Mouse (Mus musculus): ENCODE results near the gene Olfr1220. TPM values are rescaled to one million over a fixed set of nuclear protein-coding genes. Genes with fewer than 3 reads are reported as not detected.

Gene Olfr1220
- polyA plus RNA-seq (2014; fragmentation: Nextera tagmentation; extraction: Ambion mirVana): not detected in 2 replicates

DNA sequence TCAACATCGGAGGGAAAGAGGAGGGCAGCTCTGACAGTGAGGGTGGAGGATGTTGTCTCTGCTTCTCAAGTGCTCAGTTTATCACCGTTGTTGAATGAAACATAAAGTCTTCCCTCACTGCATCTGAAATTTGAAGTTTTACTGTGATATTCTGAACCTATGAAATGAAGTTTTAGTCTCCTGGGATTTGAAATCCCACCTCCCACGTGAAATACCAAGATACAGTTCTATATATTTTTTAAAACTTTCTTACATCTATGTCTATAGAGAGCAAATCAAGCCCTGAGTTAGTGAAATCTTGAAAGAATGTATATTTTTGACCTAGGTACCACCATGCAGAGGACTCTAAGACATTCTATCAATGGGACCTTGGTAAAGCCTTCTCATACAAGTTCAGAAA lies at the start of gene Olfr1220:
Olfr1220 (minus strand) TSS at position 101 of the 400 bp plus-strand sequence.
- Histone ChIP-seq H3K36me3 (ENCODE audit: control insufficient read depth, insufficient read depth, low read length) (no peaks in the 10 kb centered on the region), H3K4me2 (ENCODE audit: low read length) (no peak within 1 kb of the TSS), H3K4me1 (ENCODE audit: control insufficient read depth, insufficient read depth, low read length) (no peaks in the 10 kb centered on the region), H3K27ac (replicated peaks; ENCODE audit: low read depth, low read length) (no peak within 1 kb of the TSS), H3K4me3 (replicated peaks; ENCODE audit: low read depth, low read length) (no peak within 1 kb of the TSS), H3K27me3 (ENCODE audit: control insufficient read depth, insufficient read depth, low read length) (no peaks in the 10 kb centered on the region), H3K9me3 (ENCODE audit: control insufficient read depth, low read length) (no peaks in the 10 kb centered on the region), H3K9ac (replicated peaks; ENCODE audit: low read length) (no peak within 1 kb of the TSS)
- WGBS: 78% methylated on average over 3 of the region's 3 CpGs
- ATAC-seq (ENCODE audit: low FRiP score, low TSS enrichment): no peak
- no peak for DNase-seq

DNA sequence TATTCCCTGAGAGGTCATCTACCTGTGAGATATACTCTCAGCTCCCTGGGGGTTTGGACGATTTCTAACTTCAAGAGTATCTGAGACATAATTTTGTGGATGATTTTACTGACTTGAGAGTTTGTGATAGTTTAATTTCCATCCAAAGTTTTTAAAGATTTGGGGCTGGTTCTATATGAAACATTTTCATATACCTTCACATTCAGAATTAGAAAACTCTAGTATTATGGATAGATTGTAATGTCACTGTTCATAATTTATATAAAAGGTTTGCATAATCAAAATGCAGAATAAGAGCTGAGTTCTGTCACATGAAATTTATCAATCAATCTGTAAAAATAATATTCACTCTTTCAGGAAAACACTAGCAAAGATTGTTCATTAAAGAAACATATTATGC lies 44.8 kb upstream of the Olfr1220 start, which contains the start of gene Olfr1223:
Olfr1223 (minus strand) TSS at position 101 of the 400 bp plus-strand sequence.
- H3K4me2 ChIP-seq (ENCODE audit: low read length): no peak within 1 kb of the TSS
- H3K27me3 ChIP-seq (ENCODE audit: control insufficient read depth, insufficient read depth, low read length): no peaks in the 10 kb centered on the region
- 79% methylated on average over 1 of the region's 1 CpGs for WGBS
- H3K36me3 ChIP-seq (ENCODE audit: control insufficient read depth, insufficient read depth, low read length): no peaks in the 10 kb centered on the region
- H3K9ac ChIP-seq (replicated peaks; ENCODE audit: low read length): no peak within 1 kb of the TSS
- DNase-seq (no peak), ATAC-seq (ENCODE audit: low FRiP score, low TSS enrichment) (no peak)
- no peaks in the 10 kb centered on the region for H3K9me3 ChIP-seq (ENCODE audit: control insufficient read depth, low read length)
- H3K4me1 ChIP-seq (ENCODE audit: control insufficient read depth, insufficient read depth, low read length): no peaks in the 10 kb centered on the region
- H3K4me3 ChIP-seq (replicated peaks; ENCODE audit: low read depth, low read length): no peak within 1 kb of the TSS
- H3K27ac ChIP-seq (replicated peaks; ENCODE audit: low read depth, low read length): no peak within 1 kb of the TSS

GRCm38 (mm10) chr2:89132954-89133353 lies 26.3 kb upstream of the Olfr1220 start, which contains the start of gene Olfr1222:
Gene Olfr1222 (minus strand): TSS chr2:89133054.
- Histone ChIP-seq H3K36me3 (ENCODE audit: control insufficient read depth, insufficient read depth, low read length) (no peaks in the 10 kb centered on the region), H3K4me1 (ENCODE audit: control insufficient read depth, insufficient read depth, low read length) (no peaks in the 10 kb centered on the region), H3K4me2 (ENCODE audit: low read length) (no peak within 1 kb of the TSS), H3K27ac (replicated peaks; ENCODE audit: low read depth, low read length) (no peak within 1 kb of the TSS), H3K27me3 (ENCODE audit: control insufficient read depth, insufficient read depth, low read length) (no peaks in the 10 kb centered on the region), H3K9ac (replicated peaks; ENCODE audit: low read length) (no peak within 1 kb of the TSS), H3K4me3 (replicated peaks; ENCODE audit: low read depth, low read length) (no peak within 1 kb of the TSS), H3K9me3 (ENCODE audit: control insufficient read depth, low read length) (no peaks in the 10 kb centered on the region)
- WGBS: 85% methylated on average over 3 of the region's 3 CpGs
- DNase-seq: no peak
- ATAC-seq (ENCODE audit: low FRiP score, low TSS enrichment): no peak

GRCm38 (mm10) chr2:89117183-89117582 lies 10.5 kb upstream of the Olfr1220 start, which contains the start of gene Olfr1221:
Gene Olfr1221 (minus strand): TSS chr2:89117283.
- no peak within 1 kb of the TSS for H3K4me2 ChIP-seq (ENCODE audit: low read length)
- H3K4me1 ChIP-seq (ENCODE audit: control insufficient read depth, insufficient read depth, low read length): no peaks in the 10 kb centered on the region
- 96% methylated on average over 2 of the region's 2 CpGs for WGBS
- no peaks in the 10 kb centered on the region for H3K27me3 ChIP-seq (ENCODE audit: control insufficient read depth, insufficient read depth, low read length)
- DNase-seq (no peak), ATAC-seq (ENCODE audit: low FRiP score, low TSS enrichment) (no peak)
- no peak within 1 kb of the TSS for H3K27ac ChIP-seq (replicated peaks; ENCODE audit: low read depth, low read length)
- H3K4me3 ChIP-seq (replicated peaks; ENCODE audit: low read depth, low read length): no peak within 1 kb of the TSS
- H3K36me3 ChIP-seq (ENCODE audit: control insufficient read depth, insufficient read depth, low read length): no peaks in the 10 kb centered on the region
- no peak within 1 kb of the TSS for H3K9ac ChIP-seq (replicated peaks; ENCODE audit: low read length)
- H3K9me3 ChIP-seq (ENCODE audit: control insufficient read depth, low read length): no peaks in the 10 kb centered on the region

DNA sequence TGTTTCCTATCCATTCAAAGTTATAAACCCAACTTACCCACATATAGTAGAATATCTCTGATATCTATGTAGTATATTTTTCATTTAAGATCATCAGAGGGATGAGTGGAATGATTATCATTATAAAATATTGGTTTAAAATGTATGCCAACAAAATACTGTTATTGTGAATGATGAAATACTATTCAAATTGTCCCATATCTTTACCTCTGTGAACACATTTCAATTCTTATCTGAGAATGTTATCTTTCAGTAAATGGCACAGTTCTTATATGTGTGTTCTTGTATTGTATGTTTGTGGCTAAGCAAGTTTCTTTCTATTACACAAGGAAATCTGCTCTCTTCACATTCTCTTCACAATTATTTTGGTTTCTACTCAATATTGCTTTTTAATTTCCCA lies 984 bp downstream of the Olfr1220 start:
- ATAC-seq (ENCODE audit: low FRiP score, low TSS enrichment) (no peak), DNase-seq (no peak)
- Histone ChIP-seq H3K4me1 (ENCODE audit: control insufficient read depth, insufficient read depth, low read length) (no peaks in the 10 kb centered on the region), H3K9me3 (ENCODE audit: control insufficient read depth, low read length) (no peaks in the 10 kb centered on the region), H3K36me3 (ENCODE audit: control insufficient read depth, insufficient read depth, low read length) (no peaks in the 10 kb centered on the region), H3K4me3 (replicated peaks; ENCODE audit: low read depth, low read length) (no peak overlapping the region), H3K4me2 (ENCODE audit: low read length) (no peak overlapping the region), H3K9ac (replicated peaks; ENCODE audit: low read length) (no peak overlapping the region), H3K27me3 (ENCODE audit: control insufficient read depth, insufficient read depth, low read length) (no peaks in the 10 kb centered on the region), H3K27ac (replicated peaks; ENCODE audit: low read depth, low read length) (no peak overlapping the region)

GRCm38 (mm10) chr2:89093848-89094247 lies 12.8 kb downstream of the Olfr1220 start:
- ATAC-seq (ENCODE audit: low FRiP score, low TSS enrichment) (no peak), DNase-seq (no peak)
- Histone ChIP-seq H3K4me1 (ENCODE audit: control insufficient read depth, insufficient read depth, low read length) (no peaks in the 10 kb centered on the region), H3K27me3 (ENCODE audit: control insufficient read depth, insufficient read depth, low read length) (no peaks in the 10 kb centered on the region), H3K27ac (replicated peaks; ENCODE audit: low read depth, low read length) (no peak overlapping the region), H3K36me3 (ENCODE audit: control insufficient read depth, insufficient read depth, low read length) (no peaks in the 10 kb centered on the region), H3K9me3 (ENCODE audit: control insufficient read depth, low read length) (no peaks in the 10 kb centered on the region), H3K9ac (replicated peaks; ENCODE audit: low read length) (no peak overlapping the region), H3K4me3 (replicated peaks; ENCODE audit: low read depth, low read length) (no peak overlapping the region), H3K4me2 (ENCODE audit: low read length) (no peak overlapping the region)
- 92% methylated on average over 1 of the region's 1 CpGs for WGBS

- no peak for DNase-seq
- Histone ChIP-seq H3K4me1 (ENCODE audit: control insufficient read depth, insufficient read depth, low read length) (no peaks in the 10 kb centered on the region), H3K9ac (replicated peaks; ENCODE audit: low read length) (no peak within 1 kb of the TSS), H3K4me3 (replicated peaks; ENCODE audit: low read depth, low read length) (no peak within 1 kb of the TSS), H3K36me3 (ENCODE audit: control insufficient read depth, insufficient read depth, low read length) (no peaks in the 10 kb centered on the region), H3K27ac (replicated peaks; ENCODE audit: low read depth, low read length) (no peak within 1 kb of the TSS), H3K27me3 (ENCODE audit: control insufficient read depth, insufficient read depth, low read length) (no peaks in the 10 kb centered on the region), H3K4me2 (ENCODE audit: low read length) (no peak within 1 kb of the TSS), H3K9me3 (ENCODE audit: control insufficient read depth, low read length) (no peaks in the 10 kb centered on the region)
- 60% methylated on average over 1 of the region's 1 CpGs for WGBS
- ATAC-seq (ENCODE audit: low FRiP score, low TSS enrichment): no peak
These were observed 23.2 kb downstream of the Olfr1220 start, which contains the start of gene Olfr1219 for GRCm38 (mm10) chr2:89083413-89083812. Gene Olfr1219 (minus strand): TSS chr2:89083513.

GRCm38 (mm10) chr2:89081487-89081886 lies 25.1 kb downstream of the Olfr1220 start:
- Histone ChIP-seq H3K27ac (replicated peaks; ENCODE audit: low read depth, low read length) (no peak overlapping the region), H3K4me3 (replicated peaks; ENCODE audit: low read depth, low read length) (no peak overlapping the region), H3K9ac (replicated peaks; ENCODE audit: low read length) (no peak overlapping the region), H3K4me1 (ENCODE audit: control insufficient read depth, insufficient read depth, low read length) (no peaks in the 10 kb centered on the region), H3K36me3 (ENCODE audit: control insufficient read depth, insufficient read depth, low read length) (no peaks in the 10 kb centered on the region), H3K4me2 (ENCODE audit: low read length) (no peak overlapping the region), H3K9me3 (ENCODE audit: control insufficient read depth, low read length) (no peaks in the 10 kb centered on the region), H3K27me3 (ENCODE audit: control insufficient read depth, insufficient read depth, low read length) (no peaks in the 10 kb centered on the region)
- DNase-seq (no peak), ATAC-seq (ENCODE audit: low FRiP score, low TSS enrichment) (no peak)

DNA sequence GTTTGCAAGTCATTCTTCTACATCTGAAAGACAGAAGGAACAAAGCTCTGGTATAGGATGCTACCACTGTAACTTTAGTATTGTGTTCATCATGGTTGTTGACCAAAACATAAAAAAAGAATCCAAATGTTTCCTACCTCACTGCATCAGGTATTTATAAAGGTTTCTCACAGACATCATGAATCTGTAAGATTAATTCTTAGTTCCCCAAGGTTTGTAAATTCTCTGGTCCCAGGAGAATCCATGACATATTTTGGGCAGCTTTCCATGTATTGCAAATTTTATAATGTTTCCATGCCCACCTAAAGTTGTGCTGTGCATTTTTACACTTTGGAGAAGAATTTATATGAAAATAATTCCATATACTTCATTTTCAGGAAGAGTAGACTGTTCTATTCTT lies 45.5 kb downstream of the Olfr1220 start, which contains the start of gene Olfr1218:
Olfr1218 (minus strand) TSS at position 101 of the 400 bp plus-strand sequence.
- ATAC-seq (ENCODE audit: low FRiP score, low TSS enrichment) (no peak), DNase-seq (no peak)
- Histone ChIP-seq H3K4me2 (ENCODE audit: low read length) (no peak within 1 kb of the TSS), H3K27ac (replicated peaks; ENCODE audit: low read depth, low read length) (no peak within 1 kb of the TSS), H3K9me3 (ENCODE audit: control insufficient read depth, low read length) (no peaks in the 10 kb centered on the region), H3K4me1 (ENCODE audit: control insufficient read depth, insufficient read depth, low read length) (no peaks in the 10 kb centered on the region), H3K36me3 (ENCODE audit: control insufficient read depth, insufficient read depth, low read length) (no peaks in the 10 kb centered on the region), H3K4me3 (replicated peaks; ENCODE audit: low read depth, low read length) (no peak within 1 kb of the TSS), H3K27me3 (ENCODE audit: control insufficient read depth, insufficient read depth, low read length) (no peaks in the 10 kb centered on the region), H3K9ac (replicated peaks; ENCODE audit: low read length) (no peak within 1 kb of the TSS)

Measured in midbrain, embryonic 14.5 days (tissue).